Mouse (Mus musculus) adrenal gland, adult 2 months (tissue): ENCODE data around the gene Wasf2. TPM values are rescaled to one million over a fixed set of nuclear protein-coding genes. Genes with fewer than 3 reads are reported as not detected.

Experiments used
- DNase-seq: peaks from one replicate; pipeline ENCODE4 v3.0.0; 2021
- microRNA-seq, 2 experiments: library from miRNA; unstranded; fragments of <30 nt; microRNA quantifications; one replicate each; pipeline ENCODE4 v1.2.0; 2021
- polyA plus RNA-seq: library from polyadenylated mRNA; depleted of rRNA; stranded (reverse); fragments of >200 nt; gene quantifications from 2 replicates; pipeline ENCODE4 v1.2.3, GENCODE M21; 2012; rRNA removed
- total RNA-seq, 2 experiments: library from RNA; stranded (reverse); gene quantifications; 2 replicates each; pipeline ENCODE4 v1.2.3; 2021

The Wasf2 gene
- total and polyA plus RNA-seq, 3 experiments, result 57.0 to 130 (median 99.4) TPM

DNA sequence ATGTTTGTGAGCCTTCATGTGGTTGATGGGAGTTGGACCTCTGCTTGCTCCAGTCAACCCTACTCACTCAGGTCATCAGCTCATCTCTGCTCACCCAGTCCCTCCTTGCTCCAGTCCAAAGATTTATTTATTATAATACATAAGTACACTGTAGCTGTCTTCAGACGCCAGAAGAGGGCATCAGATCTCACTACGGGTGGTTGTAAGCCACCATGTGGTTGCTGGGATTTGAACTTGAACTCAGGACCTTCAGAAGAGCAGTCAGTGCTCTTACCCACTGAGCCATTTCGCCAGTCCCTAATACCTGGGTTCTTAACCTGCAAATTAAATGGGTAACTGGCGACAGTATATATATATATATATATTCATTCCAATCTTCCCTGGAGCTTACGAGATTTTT, 105.1 kb downstream of the Wasf2 start:
- no peak for DNase-seq

DNA sequence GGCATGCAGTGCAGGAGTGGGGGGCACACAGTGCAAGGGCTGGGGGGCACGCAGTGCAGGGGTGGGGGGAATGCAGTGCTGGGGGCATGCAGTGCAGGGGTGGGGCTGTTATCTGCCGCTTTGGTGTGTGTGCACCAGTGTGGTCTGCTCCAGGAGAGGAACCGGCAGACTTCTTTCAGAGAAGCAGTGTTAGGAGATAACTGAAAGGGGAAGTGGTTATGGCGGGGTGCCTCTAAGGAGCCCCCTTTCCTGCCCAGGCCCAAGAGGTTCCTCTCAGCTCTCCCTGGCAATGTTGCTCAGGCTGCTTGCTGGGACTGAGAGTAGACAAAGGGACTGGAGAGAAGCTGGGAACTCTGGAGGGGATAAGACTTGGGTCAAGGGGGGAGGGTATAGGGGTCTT, 107.6 kb downstream of the Wasf2 start:
- no peak for DNase-seq

DNA sequence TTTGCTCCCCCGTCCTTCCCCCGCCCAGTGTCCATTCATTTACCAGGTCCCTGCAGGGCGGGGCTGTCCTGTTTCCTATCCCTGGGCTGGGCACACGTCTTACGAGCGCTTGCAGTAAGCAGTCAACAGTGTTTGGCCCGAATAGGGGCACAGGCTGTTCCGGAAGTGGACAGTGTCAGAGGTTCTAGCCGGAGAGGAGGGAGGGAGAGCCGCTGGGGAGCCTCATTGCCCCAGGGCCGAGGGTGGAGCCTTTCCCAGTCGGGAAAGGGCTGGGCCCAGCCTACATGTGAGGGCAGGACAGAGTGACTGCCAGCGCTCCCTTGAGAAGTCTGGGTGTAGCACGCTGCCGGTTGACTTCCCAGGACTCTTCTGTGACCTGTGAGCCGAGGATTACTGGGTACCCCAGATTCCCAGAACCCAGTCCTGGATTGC, 110.2 kb downstream of the Wasf2 start, which contains the start of gene Map3k6:
Gene Map3k6 (plus strand): TSS at position 329 of the 432 bp plus-strand sequence.
- peak; percentile 91 for DNase-seq

DNA sequence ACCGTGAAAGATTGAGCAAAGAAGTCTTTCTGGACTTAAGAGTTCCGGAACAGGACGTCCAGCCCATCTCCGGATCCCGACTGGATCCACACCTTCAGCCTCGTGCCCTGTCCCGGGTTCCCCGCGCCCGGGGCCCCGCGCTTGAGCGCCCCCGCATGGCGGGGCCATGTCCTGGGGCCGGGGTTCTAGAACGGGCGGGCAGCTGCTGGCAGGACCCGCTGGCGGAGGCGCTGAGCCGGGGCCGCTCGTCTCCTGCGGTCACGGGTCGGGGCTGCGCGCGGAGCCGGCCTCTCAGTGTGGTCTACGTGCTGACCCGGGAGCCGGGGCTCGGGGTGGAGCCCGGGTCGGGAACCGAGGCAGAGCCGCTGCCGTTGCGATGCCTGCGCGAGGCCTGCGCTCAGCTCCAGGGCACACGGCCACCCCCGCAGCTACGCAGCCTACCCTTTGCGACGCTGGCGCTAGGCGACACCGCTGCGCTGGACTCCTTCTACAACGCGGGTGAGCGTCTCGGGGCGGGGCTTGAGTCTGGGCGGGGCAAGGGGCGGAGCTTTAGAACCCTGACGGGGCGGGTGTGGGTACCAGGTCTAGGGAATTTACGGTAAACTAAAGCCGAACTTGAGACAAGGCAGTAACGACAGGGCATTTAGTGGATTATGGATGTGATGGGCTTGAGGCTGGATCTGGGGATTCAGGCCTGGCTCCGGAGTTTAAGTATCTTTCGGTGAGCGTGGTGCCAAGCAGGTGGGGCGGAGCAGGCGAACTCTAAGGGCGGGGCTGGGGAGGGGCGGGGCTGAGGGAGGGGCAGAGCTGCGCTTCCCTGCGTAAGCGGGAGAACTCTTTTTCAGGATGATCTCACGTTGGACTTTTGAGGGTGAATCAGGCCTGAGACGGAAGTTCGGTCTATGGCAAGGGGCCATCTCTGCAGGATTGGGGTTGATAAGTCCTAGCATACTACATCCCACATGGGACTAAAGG, 110.9 kb downstream of the Wasf2 start:
- peak; percentile 96 for DNase-seq

DNA sequence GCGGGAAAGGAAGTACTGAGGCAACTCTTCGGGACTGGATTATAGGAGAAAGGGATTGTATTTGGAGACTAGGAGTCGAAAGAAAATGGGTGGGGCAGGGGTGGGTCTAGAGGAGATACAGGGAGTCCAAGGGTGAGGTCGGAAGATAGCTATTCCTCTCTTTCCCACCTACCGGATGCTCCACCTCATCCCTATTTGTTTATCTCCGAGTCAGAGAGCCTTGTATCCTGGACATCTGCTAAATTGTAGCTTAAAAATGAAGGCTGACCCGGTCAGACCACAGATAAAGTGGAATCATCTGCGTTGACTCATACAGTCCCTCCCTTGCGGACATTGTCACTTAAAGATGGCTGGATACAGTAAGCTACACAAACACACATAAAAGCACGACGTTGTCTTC, 111.6 kb downstream of the Wasf2 start:
- no peak for DNase-seq

DNA sequence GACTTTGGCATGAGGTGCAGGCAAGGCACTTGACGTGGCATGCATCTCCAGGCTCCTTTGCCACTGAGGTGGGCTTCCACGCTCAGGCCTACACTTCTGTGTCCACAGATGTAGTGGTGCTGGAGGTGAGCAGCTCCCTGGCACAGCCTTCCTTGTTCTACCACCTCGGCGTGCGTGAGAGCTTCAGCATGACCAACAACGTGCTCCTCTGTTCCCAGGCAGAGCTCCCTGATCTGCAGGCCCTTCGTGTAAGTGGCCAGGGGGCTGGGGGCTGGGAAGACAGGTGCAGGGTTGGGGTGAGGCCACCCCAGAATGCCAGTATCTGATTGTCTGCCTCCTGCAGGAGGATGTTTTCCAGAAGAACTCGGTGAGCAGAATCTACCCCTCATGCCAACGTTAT, 112.4 kb downstream of the Wasf2 start:
- DNase-seq, result no peak

DNA sequence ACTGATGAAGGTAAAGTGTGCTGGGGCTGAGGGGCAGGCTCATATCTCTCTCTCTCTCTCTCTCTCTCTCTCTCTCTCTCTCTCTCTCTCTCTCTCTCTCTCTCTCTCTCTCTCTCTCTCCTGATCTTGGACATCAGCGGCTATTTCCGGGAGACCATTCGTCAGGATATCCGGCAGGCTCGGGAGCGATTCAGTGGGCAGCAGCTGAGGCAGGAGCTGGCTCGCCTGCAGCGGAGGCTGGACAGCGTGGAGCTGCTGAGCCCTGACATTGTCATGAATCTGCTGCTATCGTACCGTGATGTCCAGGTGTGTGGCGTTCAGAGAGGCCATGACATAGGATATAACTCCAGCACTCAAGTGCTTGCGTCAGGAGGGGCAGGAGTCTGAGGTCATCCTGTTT, 113.2 kb downstream of the Wasf2 start:
- no peak for DNase-seq

DNA sequence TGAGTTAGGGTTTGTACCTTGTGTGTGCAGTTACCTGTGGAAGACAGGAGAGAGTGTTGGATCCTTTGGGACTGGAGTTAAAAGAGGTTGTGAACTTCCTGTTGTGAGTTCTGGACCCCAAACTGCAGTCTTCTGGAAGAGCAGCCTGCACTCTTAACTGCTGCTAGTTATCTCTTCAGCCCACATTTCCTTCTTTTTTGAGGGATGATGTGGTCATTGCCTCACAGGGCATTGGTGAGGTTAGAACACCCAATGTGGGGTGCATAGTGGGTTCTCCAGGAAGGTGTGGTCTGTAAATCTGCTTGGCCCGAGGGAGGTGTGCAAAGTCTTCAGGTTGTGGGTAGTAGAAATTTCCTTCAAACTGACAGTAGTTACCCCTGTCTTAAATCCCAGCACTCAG, 114.0 kb downstream of the Wasf2 start:
- DNase-seq, result no peak

DNA sequence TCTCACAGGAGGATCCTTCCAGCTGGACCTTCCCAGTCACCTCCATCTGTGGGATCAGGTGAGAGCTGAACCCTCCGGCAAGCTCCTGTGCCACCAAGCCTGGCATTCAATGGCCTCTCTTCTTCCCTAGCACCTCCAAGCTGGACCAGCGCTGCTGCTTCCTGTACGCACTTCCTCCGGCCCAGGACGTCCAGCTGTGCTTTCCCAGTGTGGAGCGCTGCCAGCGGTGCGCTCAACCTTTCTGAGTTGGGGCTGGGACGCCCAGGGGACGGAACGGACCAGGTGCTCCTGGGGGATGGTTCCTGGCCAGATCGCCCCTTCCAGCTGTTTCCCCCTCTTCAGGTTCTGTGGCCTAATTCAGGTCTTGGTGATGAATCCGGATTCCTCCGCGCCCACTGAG, 116.8 kb downstream of the Wasf2 start:
- peak; percentile 52 for DNase-seq

DNA sequence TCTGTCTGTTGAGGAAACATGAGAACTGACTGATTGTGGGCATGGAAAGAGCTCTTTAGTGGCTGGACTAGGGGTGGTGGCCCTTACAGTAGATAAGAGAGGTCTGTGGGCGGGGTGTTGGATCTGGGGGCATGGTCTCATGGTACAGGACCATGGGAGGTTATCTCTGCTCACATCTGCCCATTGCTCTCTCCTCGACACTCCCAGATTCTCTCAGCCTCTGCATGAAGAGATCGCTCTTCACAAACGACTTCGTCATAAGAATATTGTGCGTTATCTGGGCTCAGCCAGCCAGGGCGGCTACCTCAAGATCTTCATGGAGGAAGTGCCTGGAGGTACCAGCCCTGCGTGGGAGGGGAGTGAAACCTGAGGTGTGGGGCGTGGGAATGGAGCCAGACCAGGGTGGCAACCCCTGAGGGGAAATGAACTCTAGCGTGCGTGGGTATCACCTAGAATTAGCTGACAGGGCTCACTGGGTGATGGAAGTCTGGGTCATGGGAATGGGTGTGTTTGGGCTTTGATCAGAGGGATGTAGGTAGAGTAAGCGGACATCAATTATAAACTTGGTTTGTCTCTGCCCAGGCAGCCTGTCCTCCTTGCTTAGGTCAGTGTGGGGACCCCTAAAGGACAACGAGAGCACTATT, 117.6 kb downstream of the Wasf2 start:
- no peak for DNase-seq

Small RNAs within 50 kb of the gene (microRNA-seq; reads per million reads assigned to microRNA genes)
- 0.44 to 0.83 reads per million in 2 experiments for gene Mir7017

Other genes with a start within 250 kb of the Wasf2 start
- 10 to 100 TPM; 52.7 to 58.0 TPM for gene Stx12, start 246.0 kb upstream of the Wasf2 start, total RNA-seq
- gene Stx12, start 246.0 kb upstream of the Wasf2 start, polyA plus RNA-seq, result 14.6 and 15.6 TPM in 2 replicates
- 10 to 100 TPM; 27.7 to 35.4 TPM for gene Fam76a, start 207.9 kb upstream of the Wasf2 start, total RNA-seq
- gene Fam76a, start 207.9 kb upstream of the Wasf2 start, polyA plus RNA-seq, result 10.9 and 13.2 TPM in 2 replicates
- gene Fgr, start 156.4 kb upstream of the Wasf2 start, total RNA-seq, result under 1 TPM; 0.29 to 0.93 TPM
- 0.29 and 0.56 TPM in 2 replicates for gene Fgr, start 156.4 kb upstream of the Wasf2 start, polyA plus RNA-seq
- gene Ahdc1, start 119.2 kb upstream of the Wasf2 start, total RNA-seq, result 10 to 100 TPM; 64.3 to 88.3 TPM
- gene Ahdc1, start 119.2 kb upstream of the Wasf2 start, polyA plus RNA-seq, result 78.1 and 88.7 TPM in 2 replicates
- gene Cd164l2, start 81.6 kb downstream of the Wasf2 start, total RNA-seq, result 1 to 10 TPM; 1.6 to 4.0 TPM
- gene Cd164l2, start 81.6 kb downstream of the Wasf2 start, polyA plus RNA-seq, result 2.5 and 5.6 TPM in 2 replicates
- gene Gpr3, start 82.0 kb downstream of the Wasf2 start, total RNA-seq, result under 1 TPM; 0.17 to 0.21 TPM
- 0.49 and 1.1 TPM in 2 replicates for gene Gpr3, start 82.0 kb downstream of the Wasf2 start, polyA plus RNA-seq
- gene Map3k6, start 110.3 kb downstream of the Wasf2 start, total RNA-seq, result 10 to 100 TPM; 22.4 to 22.9 TPM
- gene Map3k6, start 110.3 kb downstream of the Wasf2 start, polyA plus RNA-seq, result 17.5 and 17.6 TPM in 2 replicates
- 1 to 10 TPM; 1.4 to 1.9 TPM for gene Sytl1, start 132.6 kb downstream of the Wasf2 start, total RNA-seq
- gene Sytl1, start 132.6 kb downstream of the Wasf2 start, polyA plus RNA-seq, result 2.2 and 2.8 TPM in 2 replicates
- 10 to 100 TPM; 59.7 to 78.2 TPM for gene Tmem222, start 147.3 kb downstream of the Wasf2 start, total RNA-seq
- 123 and 125 TPM in 2 replicates for gene Tmem222, start 147.3 kb downstream of the Wasf2 start, polyA plus RNA-seq
- gene Wdtc1, start 223.0 kb downstream of the Wasf2 start, total RNA-seq, result 10 to 100 TPM; 56.3 to 56.9 TPM
- gene Wdtc1, start 223.0 kb downstream of the Wasf2 start, polyA plus RNA-seq, result 75.2 and 83.0 TPM in 2 replicates
- 10 to 100 TPM; 57.8 to 69.0 TPM for gene Slc9a1, start 239.2 kb downstream of the Wasf2 start, total RNA-seq
- 104 and 127 TPM in 2 replicates for gene Slc9a1, start 239.2 kb downstream of the Wasf2 start, polyA plus RNA-seq